Mouse (Mus musculus): Measurements from ENCODE around the gene Baz1b. TPM values are rescaled to one million over a fixed set of nuclear protein-coding genes. Genes with fewer than 3 reads are reported as not detected.
A peak's percentile ranks its signal among the peaks of the same experiment; 100 is the strongest.

The Baz1b gene
- total and polyA plus RNA-seq, 3 experiments, result 44.5 to 81.5 (median 72.9) TPM

DNA sequence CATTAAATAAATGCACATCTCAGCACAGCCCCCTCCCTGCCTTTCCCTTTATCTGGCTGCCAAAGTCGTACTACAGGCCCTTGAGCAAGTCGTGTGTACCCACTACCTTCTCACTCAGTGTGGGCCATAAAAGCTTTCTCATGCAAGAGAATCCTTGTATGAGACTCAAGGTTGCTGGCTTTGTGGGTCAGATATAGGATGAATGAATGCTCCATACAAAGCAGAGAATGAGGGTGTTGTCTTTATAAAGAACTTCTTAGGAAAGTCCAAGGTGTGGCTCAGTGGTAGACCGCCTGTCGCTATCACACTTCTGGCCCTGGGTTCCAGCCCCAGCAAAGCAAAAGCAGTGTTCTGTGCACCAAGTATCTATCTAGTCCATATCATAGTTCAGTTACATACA is 59.5 kb downstream of the Baz1b start:
- no peak overlapping the region for H3K27ac ChIP-seq (ENCODE audit: control insufficient read depth, low read depth, low read length)
- H3K9ac ChIP-seq (ENCODE audit: control insufficient read depth, low read depth, low read length, poor library complexity, severe bottlenecking), result no peak overlapping the region
- no peaks in the 10 kb centered on the region for H3K9me3 ChIP-seq (replicated peaks; ENCODE audit: insufficient read depth, low read length)
- peaks cover 0 to 11% of the 10 kb centered on the region in 2 experiments; a peak in 2 of 4 replicates for H3K4me1 ChIP-seq (ENCODE audit: control insufficient read depth in 1 of 2, insufficient read depth in 2 of 2, low read length in 2 of 2)
- H3K79me2 ChIP-seq (ENCODE audit: control insufficient read depth, insufficient read depth, low read length, poor library complexity), result peaks cover 3% of the 10 kb centered on the region; the same call in 1 of the 2 replicates
- peaks cover 0 to 12% of the 10 kb centered on the region in 2 experiments; a peak in 2 of 4 replicates for H3K36me3 ChIP-seq (ENCODE audit: control insufficient read depth in 1 of 2, insufficient read depth in 2 of 2, low read length in 2 of 2)
- no peaks in the 10 kb centered on the region for H3K27me3 ChIP-seq (ENCODE audit: control insufficient read depth in 1 of 2, insufficient read depth in 2 of 2, low read length in 2 of 2)
- no peak for DNase-seq (ENCODE audit: low read depth, low spot score)
- TF ChIP-seq ZMIZ1 (IDR thresholded peaks at IDR 0.05; ENCODE audit: low read depth, low read length) (no peak), MAFK (IDR thresholded peaks at IDR 0.05; ENCODE audit: borderline replicate concordance, low read depth, low read length) (no peak), POLR2A (IDR thresholded peaks at IDR 0.05; ENCODE audit: control insufficient read depth in 1 of 2, insufficient read depth in 1 of 2, low read depth in 1 of 2, low read length in 2 of 2, poor library complexity in 1 of 2) (no peak), RAD21 (IDR thresholded peaks at IDR 0.05; ENCODE audit: low read depth, low read length) (no peak), GATA1 (IDR thresholded peaks at IDR 0.05; ENCODE audit: low read depth, low read length) (no peak), ZC3H11A (IDR thresholded peaks at IDR 0.05; ENCODE audit: low read depth, low read length) (no peak), ELF1 (IDR thresholded peaks at IDR 0.05; ENCODE audit: low read depth, low read length) (no peak), CTCF (IDR thresholded peaks at IDR 0.05 in 2 of 3, conservative IDR thresholded peaks at IDR 0.05 in 1 of 3; ENCODE audit: control insufficient read depth in 1 of 3, insufficient read depth in 1 of 3, low read depth in 2 of 3, low read length in 3 of 3, poor library complexity in 1 of 3, severe bottlenecking in 1 of 3) (no peak), KAT2A (conservative IDR thresholded peaks at IDR 0.05; ENCODE audit: low read depth, low read length) (no peak), GABPA (IDR thresholded peaks at IDR 0.05; ENCODE audit: low read depth, low read length) (no peak), MAX (IDR thresholded peaks at IDR 0.05; ENCODE audit: low read length) (no peak), MEF2A (IDR thresholded peaks at IDR 0.05; ENCODE audit: extremely low read depth, insufficient replicate concordance, low read depth, low read length, poor library complexity, severe bottlenecking) (no peak), TCF12 (IDR thresholded peaks at IDR 0.05; ENCODE audit: low read depth, low read length) (no peak), MXI1 (IDR thresholded peaks at IDR 0.05; ENCODE audit: low read depth, low read length) (no peak), POLR2AphosphoS5 (IDR thresholded peaks at IDR 0.05; ENCODE audit: borderline replicate concordance, low read depth, low read length) (no peak)
- no peak overlapping the region for H3K4me3 ChIP-seq (ENCODE audit: control insufficient read depth in 1 of 2, insufficient read depth in 1 of 2, low read depth in 2 of 2, low read length in 2 of 2)

DNA sequence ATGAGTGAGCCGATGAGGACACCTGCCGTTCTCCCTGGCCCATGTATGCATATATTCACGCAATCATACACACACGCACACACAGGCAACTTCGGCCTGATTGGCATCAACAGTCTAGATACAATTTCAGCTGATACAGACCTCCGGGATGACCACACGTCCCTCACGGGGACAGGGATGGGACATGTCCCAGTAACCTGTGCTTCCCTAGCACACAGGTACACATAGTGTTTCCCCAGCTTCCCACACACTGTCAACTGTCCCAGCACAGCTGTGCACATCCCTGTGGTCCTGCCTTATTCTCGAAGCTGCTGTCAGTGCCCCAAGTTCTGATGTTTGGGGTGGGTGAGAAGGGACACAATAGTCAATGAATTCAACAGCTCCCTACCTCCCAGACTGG is 60.3 kb downstream of the Baz1b start:
- Histone ChIP-seq H3K9ac (ENCODE audit: control insufficient read depth, low read depth, low read length, poor library complexity, severe bottlenecking) (no peak overlapping the region), H3K36me3 (ENCODE audit: control insufficient read depth in 1 of 2, insufficient read depth in 2 of 2, low read length in 2 of 2) (peaks cover 0 to 12% of the 10 kb centered on the region in 2 experiments; a peak in 2 of 4 replicates), H3K4me3 (ENCODE audit: control insufficient read depth in 1 of 2, insufficient read depth in 1 of 2, low read depth in 2 of 2, low read length in 2 of 2) (no peak overlapping the region), H3K27me3 (ENCODE audit: control insufficient read depth in 1 of 2, insufficient read depth in 2 of 2, low read length in 2 of 2) (no peaks in the 10 kb centered on the region), H3K4me1 (ENCODE audit: control insufficient read depth in 1 of 2, insufficient read depth in 2 of 2, low read length in 2 of 2) (peaks cover 0 to 11% of the 10 kb centered on the region in 2 experiments; a peak in 2 of 4 replicates), H3K27ac (ENCODE audit: control insufficient read depth, low read depth, low read length) (no peak overlapping the region), H3K79me2 (ENCODE audit: control insufficient read depth, insufficient read depth, low read length, poor library complexity) (peaks cover 3% of the 10 kb centered on the region; the same call in 1 of the 2 replicates), H3K9me3 (replicated peaks; ENCODE audit: insufficient read depth, low read length) (no peaks in the 10 kb centered on the region)
- TF ChIP-seq POLR2AphosphoS5 (IDR thresholded peaks at IDR 0.05; ENCODE audit: borderline replicate concordance, low read depth, low read length) (peak; percentile 83; the same call in 1 of the 2 replicates), MXI1 (IDR thresholded peaks at IDR 0.05; ENCODE audit: low read depth, low read length) (no peak), POLR2AphosphoS2 (IDR thresholded peaks at IDR 0.05; ENCODE audit: low read length) (no peak), ETS1 (IDR thresholded peaks at IDR 0.05; ENCODE audit: low read depth, low read length) (no peak), KAT2A (conservative IDR thresholded peaks at IDR 0.05; ENCODE audit: low read depth, low read length) (no peak)
- no peak for DNase-seq (ENCODE audit: low read depth, low spot score)
